9 mouse cellular contexts compared by ENCODE assay signal in genomic region chr1:75448052-75448431, GRCm38 (mm10). TPM values are rescaled to one million over a fixed set of nuclear protein-coding genes. Genes with fewer than 3 reads are reported as not detected.
A peak's percentile ranks its signal among the peaks of the same experiment; 100 is the strongest.
DNase-seq lines count a peak whose midpoint lies in the region; ATAC-seq lines count a peak whose summit lies in the region.
"Had no signal": no experiment of that assay in that cellular context is flagged by ENCODE, and none has a peak within 500 bp of the region (broad histone marks: within the 10 kb centered on the region; RNA-seq: fewer than 3 reads in every experiment).

No protein-coding gene starts in this region.

- 6% methylated on average over 7 of the region's 7 CpGs for WGBS in liver, embryonic 12.5 days (ENCODE audit: insufficient replicate concordance)
- 1% methylated on average over 7 of the region's 7 CpGs for WGBS in forebrain, embryonic 14.5 days
- WGBS in limb, embryonic 10.5 days: 4% methylated on average over 7 of the region's 7 CpGs
- WGBS in neural tube, embryonic 11.5 days: 1% methylated on average over 7 of the region's 7 CpGs

- peaks cover 87% of the 10 kb centered on the region for H3K27me3 ChIP-seq in liver, embryonic 12.5 days (replicated peaks)
- H3K27me3 ChIP-seq in forebrain, embryonic 14.5 days (replicated peaks; ENCODE audit: control insufficient read depth, insufficient read depth, low read length): peaks cover 46% of the 10 kb centered on the region
- peaks cover 98% of the 10 kb centered on the region for H3K27me3 ChIP-seq in limb, embryonic 10.5 days (ENCODE audit: low read depth, poor library complexity, severe bottlenecking)
- H3K27me3 ChIP-seq in neural tube, embryonic 11.5 days (ENCODE audit: control insufficient read depth, insufficient read depth, low read length): peaks cover 35% of the 10 kb centered on the region

- intact Hi-C loops in gastrocnemius, postnatal 14 days (cut with DNase I; ENCODE audit: low total_unique reads): no loop called here

- peak overlapping the region; percentile 74 for H3K4me2 ChIP-seq in liver, embryonic 12.5 days
- H3K4me2 ChIP-seq in forebrain, embryonic 14.5 days (ENCODE audit: low read length): peak overlapping the region; percentile 22
- peak overlapping the region; percentile 23 for H3K4me2 ChIP-seq in neural tube, embryonic 11.5 days (ENCODE audit: low read depth)

- H3K4me3 ChIP-seq in liver, embryonic 12.5 days: no peak overlapping the region; the same call in 1 of the 2 replicates
- H3K4me3 ChIP-seq in forebrain, embryonic 14.5 days (ENCODE audit: low read depth, low read length): no peak overlapping the region
- H3K4me3 ChIP-seq in limb, embryonic 10.5 days: peak overlapping the region; percentile 39
- H3K4me3 ChIP-seq in neural tube, embryonic 11.5 days (ENCODE audit: low read depth, low read length): no peak overlapping the region

- no peak for DNase-seq in liver
- DNase-seq in forebrain, embryonic 14.5 days (ENCODE audit: low spot score): no peak
- peak; percentile 63 for DNase-seq in limb, embryonic 10.5 days (ENCODE audit: low spot score)
- no peak for DNase-seq in neural tube, embryonic 11.5 days (ENCODE audit: low spot score)
- DNase-seq in gastrocnemius, postnatal 14 days: no peak
- no peak for DNase-seq in lung, postnatal 10 days
- DNase-seq in adrenal gland, postnatal 10 days: no peak
- DNase-seq: heart, postnatal 36 days had no signal

- H3K36me3 ChIP-seq in liver, embryonic 12.5 days: no peaks in the 10 kb centered on the region; the same call in 1 of the 2 replicates
- no peaks in the 10 kb centered on the region for H3K36me3 ChIP-seq in forebrain, embryonic 14.5 days (ENCODE audit: control insufficient read depth, insufficient read depth, low read length)
- no peaks in the 10 kb centered on the region for H3K36me3 ChIP-seq in limb, embryonic 10.5 days
- H3K36me3 ChIP-seq in neural tube, embryonic 11.5 days (ENCODE audit: control insufficient read depth, insufficient read depth, low read length): no peaks in the 10 kb centered on the region; the same call in 1 of the 2 replicates

- no peaks in the 10 kb centered on the region for H3K9me3 ChIP-seq in liver, embryonic 12.5 days (replicated peaks)
- H3K9me3 ChIP-seq in forebrain, embryonic 14.5 days (replicated peaks; ENCODE audit: control insufficient read depth, low read length): no peaks in the 10 kb centered on the region
- H3K9me3 ChIP-seq in limb, embryonic 10.5 days (replicated peaks): no peaks in the 10 kb centered on the region
- no peaks in the 10 kb centered on the region for H3K9me3 ChIP-seq in neural tube, embryonic 11.5 days (ENCODE audit: control insufficient read depth, low read length)

- peak overlapping the region; percentile 50 for H3K9ac ChIP-seq in liver, embryonic 12.5 days
- no peak overlapping the region for H3K9ac ChIP-seq in forebrain, embryonic 14.5 days (ENCODE audit: low read length)
- no peak overlapping the region for H3K9ac ChIP-seq in neural tube, embryonic 11.5 days (ENCODE audit: low read length)

- H3K27ac ChIP-seq in liver, embryonic 12.5 days: 0 out of 2 replicates have a peak overlapping the region, but pooled peaks have one; percentile 39
- peak overlapping the region; percentile 23; the same call in 1 of the 2 replicates for H3K27ac ChIP-seq in forebrain, embryonic 14.5 days (ENCODE audit: low read depth, low read length)
- H3K27ac ChIP-seq in limb, embryonic 10.5 days: peak overlapping the region; percentile 70
- peak overlapping the region; percentile 88 for H3K27ac ChIP-seq in neural tube, embryonic 11.5 days (ENCODE audit: low read depth, low read length)

- no peak for ATAC-seq in liver, embryonic 12.5 days
- ATAC-seq in forebrain, embryonic 14.5 days: no peak
- ATAC-seq in neural tube, embryonic 11.5 days (ENCODE audit: insufficient read depth, low FRiP score, low TSS enrichment): no peak

- H3K4me1 ChIP-seq in liver, embryonic 12.5 days: peaks cover 87% of the 10 kb centered on the region
- H3K4me1 ChIP-seq in forebrain, embryonic 14.5 days (ENCODE audit: control insufficient read depth, insufficient read depth, low read length): peaks cover 64% of the 10 kb centered on the region
- peaks cover 100% of the 10 kb centered on the region for H3K4me1 ChIP-seq in limb, embryonic 10.5 days
- peaks cover 78% of the 10 kb centered on the region for H3K4me1 ChIP-seq in neural tube, embryonic 11.5 days (ENCODE audit: control insufficient read depth, insufficient read depth, low read length)

RNA-seq across cellular contexts. Expression of gene Asic4, which starts 2.2 kb away (rescaled TPM):
- polyA plus RNA-seq in liver, embryonic 12.5 days (2016; fragmentation: Nextera tagmentation; extraction: Ambion mirVana): 0.83 and 1.3 TPM in 2 replicates
- polyA plus RNA-seq in forebrain, embryonic 14.5 days (2014; fragmentation: Nextera tagmentation; extraction: Ambion mirVana): 0.76 and 0.84 TPM in 2 replicates
- polyA plus RNA-seq in limb, embryonic 10.5 days (2016; fragmentation: Nextera tagmentation; extraction: Ambion mirVana): 0.31 and 0.59 TPM in 2 replicates
- polyA plus RNA-seq in neural tube, embryonic 11.5 days (2014; fragmentation: Nextera tagmentation; extraction: Ambion mirVana): 2.3 and 2.9 TPM in 2 replicates
- not detected for total RNA-seq in gastrocnemius, postnatal 14 days (2021)
- total RNA-seq in adrenal gland, postnatal 10 days (2021): 1 to 10 TPM; 2.5 to 3.3 TPM
- total RNA-seq: heart, postnatal 36 days had no signal

RNA-seq across cellular contexts. Expression of gene Gmppa, which starts 12.3 kb away (rescaled TPM):
- 44.0 and 47.9 TPM in 2 replicates for polyA plus RNA-seq in liver, embryonic 12.5 days (2016; fragmentation: Nextera tagmentation; extraction: Ambion mirVana)
- 72.4 and 76.0 TPM in 2 replicates for polyA plus RNA-seq in forebrain, embryonic 14.5 days (2014; fragmentation: Nextera tagmentation; extraction: Ambion mirVana)
- polyA plus RNA-seq in limb, embryonic 10.5 days (2016; fragmentation: Nextera tagmentation; extraction: Ambion mirVana): 50.4 and 61.7 TPM in 2 replicates
- 62.5 and 64.2 TPM in 2 replicates for polyA plus RNA-seq in neural tube, embryonic 11.5 days (2014; fragmentation: Nextera tagmentation; extraction: Ambion mirVana)
- total RNA-seq in gastrocnemius, postnatal 14 days (2021): 10 to 100 TPM; 34.5 to 38.7 TPM
- 10 to 100 TPM; 58.6 to 61.8 TPM for total RNA-seq in adrenal gland, postnatal 10 days (2021)

RNA-seq across cellular contexts. Expression of gene Chpf, which starts 31.1 kb away (rescaled TPM):
- 13.0 and 14.5 TPM in 2 replicates for polyA plus RNA-seq in liver, embryonic 12.5 days (2016; fragmentation: Nextera tagmentation; extraction: Ambion mirVana)
- 21.6 and 24.2 TPM in 2 replicates for polyA plus RNA-seq in forebrain, embryonic 14.5 days (2014; fragmentation: Nextera tagmentation; extraction: Ambion mirVana)
- polyA plus RNA-seq in limb, embryonic 10.5 days (2016; fragmentation: Nextera tagmentation; extraction: Ambion mirVana): 23.7 and 28.8 TPM in 2 replicates
- 27.1 and 27.2 TPM in 2 replicates for polyA plus RNA-seq in neural tube, embryonic 11.5 days (2014; fragmentation: Nextera tagmentation; extraction: Ambion mirVana)
- 10 to 100 TPM; 14.9 to 20.7 TPM for total RNA-seq in gastrocnemius, postnatal 14 days (2021)
- 10 to 100 TPM; 36.9 to 43.6 TPM for total RNA-seq in adrenal gland, postnatal 10 days (2021)

RNA-seq across cellular contexts. Expression of gene Tmem198, which starts 31.3 kb away (rescaled TPM):
- 0.18 and 0.20 TPM in 2 replicates for polyA plus RNA-seq in liver, embryonic 12.5 days (2016; fragmentation: Nextera tagmentation; extraction: Ambion mirVana)
- 41.3 and 50.4 TPM in 2 replicates for polyA plus RNA-seq in forebrain, embryonic 14.5 days (2014; fragmentation: Nextera tagmentation; extraction: Ambion mirVana)
- 0.35 and 0.69 TPM in 2 replicates for polyA plus RNA-seq in limb, embryonic 10.5 days (2016; fragmentation: Nextera tagmentation; extraction: Ambion mirVana)
- polyA plus RNA-seq in neural tube, embryonic 11.5 days (2014; fragmentation: Nextera tagmentation; extraction: Ambion mirVana): 12.3 and 13.7 TPM in 2 replicates
- total RNA-seq in gastrocnemius, postnatal 14 days (2021): under 1 TPM; 0.09 to 0.25 TPM
- total RNA-seq in adrenal gland, postnatal 10 days (2021): 1 to 10 TPM; 2.5 to 3.8 TPM

RNA-seq across cellular contexts. Expression of gene Obsl1, which starts 58.2 kb away (rescaled TPM):
- 25.2 and 27.9 TPM in 2 replicates for polyA plus RNA-seq in liver, embryonic 12.5 days (2016; fragmentation: Nextera tagmentation; extraction: Ambion mirVana)
- 17.0 and 17.7 TPM in 2 replicates for polyA plus RNA-seq in forebrain, embryonic 14.5 days (2014; fragmentation: Nextera tagmentation; extraction: Ambion mirVana)
- 68.0 and 75.5 TPM in 2 replicates for polyA plus RNA-seq in limb, embryonic 10.5 days (2016; fragmentation: Nextera tagmentation; extraction: Ambion mirVana)
- 44.8 and 48.3 TPM in 2 replicates for polyA plus RNA-seq in neural tube, embryonic 11.5 days (2014; fragmentation: Nextera tagmentation; extraction: Ambion mirVana)
- total RNA-seq in gastrocnemius, postnatal 14 days (2021): 10 to 100 TPM; 65.6 to 69.5 TPM
- total RNA-seq in adrenal gland, postnatal 10 days (2021): 100 to 1,000 TPM in 1 of 2 experiments, 10 to 100 TPM in 1; 95.2 to 118 TPM

Comparison
In these comparisons a context has a peak if more than half of its experiments do, and no peak if none do; other contexts are left out.
1. H3K27ac ChIP-seq: peak in every context shown above with its lines; median percentile 88 in neural tube, embryonic 11.5 days; 70 in limb, embryonic 10.5 days; 39 in liver, embryonic 12.5 days; 23 in forebrain, embryonic 14.5 days.
2. H3K4me2 ChIP-seq: peak in every context shown above with its lines; median percentile 74 in liver, embryonic 12.5 days; 23 in neural tube, embryonic 11.5 days; 22 in forebrain, embryonic 14.5 days.